In genomic region chr17:25568206-25568605, GRCm38 (mm10) we compare ENCODE assay signal across 7 mouse cellular contexts. TPM values are rescaled to one million over a fixed set of nuclear protein-coding genes. Genes with fewer than 3 reads are reported as not detected.
A peak's percentile ranks its signal among the peaks of the same experiment; 100 is the strongest.
DNase-seq lines count a peak whose midpoint lies in the region; ATAC-seq and TF ChIP-seq lines count a peak whose summit lies in the region.

No protein-coding gene starts in this region.

- H3K4me2 ChIP-seq in limb, embryonic 11.5 days (ENCODE audit: low read depth, severe bottlenecking): peak overlapping the region; percentile 11; the same call in 1 of the 2 replicates

- H3K27ac ChIP-seq in hindbrain, embryonic 10.5 days: peak overlapping the region; percentile 72
- H3K27ac ChIP-seq in limb, embryonic 11.5 days (replicated peaks; ENCODE audit: low read depth, low read length): no peak overlapping the region
- no peak overlapping the region for H3K27ac ChIP-seq in thymus, adult 2 months (ENCODE audit: control insufficient read depth, insufficient read depth, low read length)

- peaks cover 88% of the 10 kb centered on the region for H3K4me1 ChIP-seq in hindbrain, embryonic 10.5 days (replicated peaks)
- H3K4me1 ChIP-seq in limb, embryonic 11.5 days (ENCODE audit: control insufficient read depth, insufficient read depth, low read length): peaks cover 26% of the 10 kb centered on the region
- H3K4me1 ChIP-seq in thymus, adult 2 months (replicated peaks; ENCODE audit: control insufficient read depth, insufficient read depth, low read length): peaks cover 9% of the 10 kb centered on the region; the same call in 1 of the 2 replicates

- TF ChIP-seq POLR2A in thymus, adult 2 months (IDR thresholded peaks at IDR 0.05; ENCODE audit: control insufficient read depth, extremely low read depth, insufficient read depth, low read length, poor library complexity): no peak

- DNase-seq in right cerebral cortex, adult 18-20 months: peak; percentile 53
- no peak for DNase-seq in right cerebral cortex, postnatal 36 days (ENCODE audit: low spot score in 2 of 2)
- no peak for DNase-seq in hindbrain, embryonic 10.5 days (ENCODE audit: low spot score)
- no peak for DNase-seq in limb, embryonic 11.5 days (ENCODE audit: low spot score)
- DNase-seq in thymus, adult 2 months: no peak
- no peak for DNase-seq in spleen, postnatal 10 days (ENCODE audit: low spot score in 2 of 2)
- DNase-seq in adrenal gland, postnatal 4 days (ENCODE audit: low spot score in 2 of 2): no peak

- no peak for ATAC-seq in limb, embryonic 11.5 days (ENCODE audit: insufficient number of reproducible peaks, low FRiP score, low TSS enrichment, low read depth)

- H3K9ac ChIP-seq in limb, embryonic 11.5 days (ENCODE audit: low read length): no peak overlapping the region

- peak overlapping the region; percentile 69 for H3K4me3 ChIP-seq in hindbrain, embryonic 10.5 days
- H3K4me3 ChIP-seq in limb, embryonic 11.5 days (ENCODE audit: low read depth, low read length): no peak overlapping the region
- no peak overlapping the region for H3K4me3 ChIP-seq in thymus, adult 2 months (ENCODE audit: control insufficient read depth, insufficient read depth, low read length)

- peaks cover 11% of the 10 kb centered on the region; the same call in 1 of the 2 replicates for H3K36me3 ChIP-seq in hindbrain, embryonic 10.5 days
- H3K36me3 ChIP-seq in limb, embryonic 11.5 days (ENCODE audit: control insufficient read depth, insufficient read depth, low read length): no peaks in the 10 kb centered on the region
- no peaks in the 10 kb centered on the region for H3K36me3 ChIP-seq in thymus, adult 2 months (ENCODE audit: control insufficient read depth, insufficient read depth, low read length)

- peaks cover 70% of the 10 kb centered on the region for H3K27me3 ChIP-seq in hindbrain, embryonic 10.5 days (ENCODE audit: insufficient read depth, poor library complexity, severe bottlenecking)
- peaks cover 13% of the 10 kb centered on the region for H3K27me3 ChIP-seq in limb, embryonic 11.5 days (ENCODE audit: control insufficient read depth, insufficient read depth, low read length)
- peaks cover 9% of the 10 kb centered on the region; the same call in 1 of the 2 replicates for H3K27me3 ChIP-seq in thymus, adult 2 months (ENCODE audit: control insufficient read depth, insufficient read depth, low read length)

- H3K9me3 ChIP-seq in hindbrain, embryonic 10.5 days: no peaks in the 10 kb centered on the region
- H3K9me3 ChIP-seq in limb, embryonic 11.5 days (ENCODE audit: control insufficient read depth, low read length): no peaks in the 10 kb centered on the region

- no peak for TF ChIP-seq CTCF in thymus, adult 2 months (IDR thresholded peaks at IDR 0.05; ENCODE audit: borderline replicate concordance, control insufficient read depth, extremely low read depth, insufficient read depth, low read length, poor library complexity)

- 47% methylated on average over 10 of the region's 10 CpGs for WGBS in hindbrain, embryonic 10.5 days
- WGBS in limb, embryonic 11.5 days: 49% methylated on average over 10 of the region's 10 CpGs
- 42% methylated on average over 10 of the region's 10 CpGs for WGBS in thymus, adult 2 months

RNA-seq across cellular contexts. Expression of gene Sox8, which starts 2.3 kb away (rescaled TPM):
- 9.1 and 10.7 TPM in 2 replicates for polyA plus RNA-seq in hindbrain, embryonic 10.5 days (2016; fragmentation: Nextera tagmentation; extraction: Ambion mirVana)
- polyA plus RNA-seq in limb, embryonic 11.5 days (2014; fragmentation: Nextera tagmentation; extraction: Ambion mirVana): 7.1 and 8.8 TPM in 2 replicates
- polyA plus RNA-seq in thymus, adult 2 months (2012; rRNA removed): 0.94 and 1.0 TPM in 2 replicates
- 1 to 10 TPM; 2.4 TPM for total RNA-seq in adrenal gland, postnatal 4 days (2021)

RNA-seq across cellular contexts. Expression of gene Lmf1, which starts 10.7 kb away (rescaled TPM):
- polyA plus RNA-seq in hindbrain, embryonic 10.5 days (2016; fragmentation: Nextera tagmentation; extraction: Ambion mirVana): 27.3 and 29.4 TPM in 2 replicates
- 22.5 and 23.8 TPM in 2 replicates for polyA plus RNA-seq in limb, embryonic 11.5 days (2014; fragmentation: Nextera tagmentation; extraction: Ambion mirVana)
- 25.2 and 25.8 TPM in 2 replicates for polyA plus RNA-seq in thymus, adult 2 months (2012; rRNA removed)
- total RNA-seq in adrenal gland, postnatal 4 days (2021): 10 to 100 TPM; 32.4 to 34.3 TPM
